Mouse (Mus musculus): ENCODE measurements around the gene Swi5.
"Not testable (repeated sequence)": the region's sequence is repeated elsewhere in the genome, so short reads cannot be mapped to it uniquely, and the experiment has no call there.

DNA sequence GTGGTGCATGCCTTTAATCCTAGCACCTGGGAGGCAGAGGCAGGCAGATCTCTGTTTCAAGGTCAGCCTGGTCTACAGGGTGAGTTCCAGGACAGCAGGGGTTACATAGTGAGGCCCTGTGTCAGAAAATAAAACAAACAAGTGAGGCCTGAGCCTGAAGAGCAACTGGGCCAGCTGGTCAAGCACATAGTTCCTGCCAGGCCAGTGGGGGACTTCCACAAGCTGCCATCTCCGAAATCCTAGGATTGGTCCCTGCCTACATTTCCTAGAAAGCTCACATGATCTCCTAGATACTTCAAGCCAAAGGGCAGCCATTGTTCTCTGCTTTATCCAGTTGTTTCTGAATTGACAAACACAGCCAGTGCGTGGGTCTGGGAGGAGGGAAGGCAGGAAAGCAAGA is 8.0 kb upstream of the Swi5 start:
- not testable (repeated sequence) for TF ChIP-seq USF1 (IDR thresholded peaks at IDR 0.05; ENCODE audit: low read depth); POLR2A (IDR thresholded peaks at IDR 0.05; ENCODE audit: insufficient read length, low read depth); MYOG (IDR thresholded peaks at IDR 0.05; ENCODE audit: control insufficient read depth in 1 of 3, insufficient read depth in 1 of 3, insufficient read length in 2 of 3, low read depth in 2 of 3); MAX (IDR thresholded peaks at IDR 0.05; ENCODE audit: low read depth); POLR2AphosphoS2 (IDR thresholded peaks at IDR 0.05; ENCODE audit: insufficient read length, low read depth)
